Mouse (Mus musculus) midbrain, embryonic 14.5 days (tissue): ENCODE results near the gene 4930451I11Rik. TPM values are rescaled to one million over a fixed set of nuclear protein-coding genes. Genes with fewer than 3 reads are reported as not detected.

Experiments used
- ATAC-seq: fragments of 200-750 bp; cut with Nextera tagmentation; 2 replicates; pipeline ENCODE4 v1.8.0; 2017; ENCODE audit warnings: moderate number of reproducible peaks, moderate library complexity; ENCODE audit not compliant: low FRiP score, low TSS enrichment
- DNase-seq: peaks from one replicate; pipeline ENCODE4 v3.0.0-alpha.2; 2015
- H3K27ac ChIP-seq: fragments of 300-500 bp; sonication (generic); replicated peaks from 2 replicates; pipeline ENCODE4 v1.5.1; 2014; ENCODE audit warnings: mild to moderate bottlenecking, low read depth, low read length, moderate library complexity
- H3K27me3 ChIP-seq: fragments of 300-500 bp; sonication (generic); 2 replicates; pipeline ENCODE4 v1.6.1; 2014; ENCODE audit warnings: low read length, control low read depth, mixed read lengths; ENCODE audit not compliant: control insufficient read depth, insufficient read depth
- H3K36me3 ChIP-seq: fragments of 300-500 bp; sonication (generic); 2 replicates; pipeline ENCODE4 v1.6.1; 2014; ENCODE audit warnings: low read length, control low read depth; ENCODE audit not compliant: control insufficient read depth, insufficient read depth
- H3K4me1 ChIP-seq: fragments of 300-500 bp; sonication (generic); 2 replicates; pipeline ENCODE4 v1.6.1; 2014; ENCODE audit warnings: mild to moderate bottlenecking, antibody characterized with exemption, low read length, control low read depth; ENCODE audit not compliant: control insufficient read depth, insufficient read depth
- H3K4me2 ChIP-seq: fragments of 300-500 bp; sonication (generic); 2 replicates; pipeline ENCODE4 v1.6.1; 2014; ENCODE audit warnings: mild to moderate bottlenecking, low read length, moderate library complexity
- H3K4me3 ChIP-seq: fragments of 300-500 bp; sonication (generic); replicated peaks from 2 replicates; pipeline ENCODE4 v1.5.1; 2014; ENCODE audit warnings: low read depth, low read length
- H3K9ac ChIP-seq: fragments of 300-500 bp; sonication (generic); replicated peaks from 2 replicates; pipeline ENCODE4 v1.6.1; 2014; ENCODE audit warnings: mild to moderate bottlenecking, low read length, moderate library complexity
- H3K9me3 ChIP-seq: fragments of 300-500 bp; sonication (generic); 2 replicates; pipeline ENCODE4 v1.6.1; 2016; ENCODE audit warnings: low read length, control low read depth, mixed read lengths; ENCODE audit not compliant: control insufficient read depth
- WGBS: fragments of 180-500 bp; shearing (Covaris S2); extraction: QIAGEN DNeasy Blood & Tissue Kit; methylation state at CpG from one replicate; pipeline ENCODE4 v1.1.7; 2014; 5-methylcytosine and 5-hydroxymethylcytosine counted together
- polyA plus RNA-seq: library from polyadenylated mRNA; unstranded; fragments of >200 nt; fragmentation: Nextera tagmentation; extraction: Ambion mirVana; gene quantifications from 2 replicates; pipeline ENCODE4 v1.2.1, GENCODE M21; 2014

Gene 4930451I11Rik
- polyA plus RNA-seq, 1 experiment from 2014 or later, result not detected

DNA sequence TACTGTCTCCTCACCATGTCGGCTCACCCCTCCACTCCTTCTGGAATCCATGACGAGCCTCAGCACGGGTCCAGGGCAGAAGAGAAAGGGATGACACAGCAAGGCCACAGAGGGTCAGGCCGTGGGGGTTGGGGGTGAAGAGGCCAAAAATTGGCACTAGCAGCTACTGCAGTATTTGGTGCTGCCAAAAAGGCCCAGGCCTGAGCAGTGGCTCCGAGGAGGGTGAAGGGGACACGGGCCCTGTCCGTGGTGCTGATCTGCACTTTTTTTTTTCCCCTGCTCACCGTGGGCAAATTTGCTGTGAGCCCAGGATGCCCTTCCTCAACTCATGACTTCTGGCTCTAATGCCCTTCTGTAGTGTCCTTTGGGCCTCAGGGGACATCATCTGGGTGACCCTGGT, 6.0 kb downstream of the 4930451I11Rik start:
- WGBS, result 24% methylated on average over 8 of the region's 8 CpGs
- peak overlapping the region; percentile 67; the same call in 1 of the 2 replicates for H3K4me3 ChIP-seq
- no peaks in the 10 kb centered on the region for H3K9me3 ChIP-seq
- no peak for ATAC-seq
- H3K4me1 ChIP-seq, result peaks cover 27% of the 10 kb centered on the region
- no peak for DNase-seq
- no peaks in the 10 kb centered on the region for H3K27me3 ChIP-seq
- peak overlapping the region; percentile 14; the same call in 1 of the 2 replicates for H3K9ac ChIP-seq
- H3K36me3 ChIP-seq, result peaks cover 23% of the 10 kb centered on the region
- no peak overlapping the region for H3K27ac ChIP-seq
- H3K4me2 ChIP-seq, result peak overlapping the region; percentile 66

DNA sequence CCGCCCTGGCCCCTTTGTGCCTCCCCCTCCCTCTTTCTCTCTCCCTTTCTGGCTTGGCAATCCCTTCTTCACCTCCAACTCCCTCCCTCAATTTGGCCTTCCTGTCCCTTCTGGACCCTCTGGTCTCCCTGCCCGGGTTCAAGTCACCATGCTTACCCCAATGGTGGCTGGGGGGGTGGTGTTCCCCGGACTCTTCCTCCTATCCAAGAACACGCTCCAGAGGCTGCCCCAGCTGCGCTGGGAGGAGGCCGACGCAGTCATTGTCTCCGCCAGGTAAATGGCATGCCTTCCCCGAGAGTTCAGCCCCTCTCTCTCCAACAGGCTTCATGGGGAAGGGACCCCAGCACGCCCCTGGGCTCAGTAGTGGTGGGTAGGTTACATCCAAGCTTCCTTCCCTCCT, 7.5 kb downstream of the 4930451I11Rik start:
- H3K9ac ChIP-seq, result peak overlapping the region; percentile 73
- DNase-seq, result peak; percentile 46
- no peaks in the 10 kb centered on the region for H3K27me3 ChIP-seq
- H3K4me3 ChIP-seq, result peak overlapping the region; percentile 67
- peak overlapping the region; percentile 66 for H3K4me2 ChIP-seq
- H3K27ac ChIP-seq, result peak overlapping the region; percentile 91
- peaks cover 17% of the 10 kb centered on the region for H3K36me3 ChIP-seq
- 7% methylated on average over 10 of the region's 10 CpGs for WGBS
- ATAC-seq, result peak; percentile 16; the same call in 1 of the 2 replicates
- H3K9me3 ChIP-seq, result no peaks in the 10 kb centered on the region
- peaks cover 27% of the 10 kb centered on the region for H3K4me1 ChIP-seq

DNA sequence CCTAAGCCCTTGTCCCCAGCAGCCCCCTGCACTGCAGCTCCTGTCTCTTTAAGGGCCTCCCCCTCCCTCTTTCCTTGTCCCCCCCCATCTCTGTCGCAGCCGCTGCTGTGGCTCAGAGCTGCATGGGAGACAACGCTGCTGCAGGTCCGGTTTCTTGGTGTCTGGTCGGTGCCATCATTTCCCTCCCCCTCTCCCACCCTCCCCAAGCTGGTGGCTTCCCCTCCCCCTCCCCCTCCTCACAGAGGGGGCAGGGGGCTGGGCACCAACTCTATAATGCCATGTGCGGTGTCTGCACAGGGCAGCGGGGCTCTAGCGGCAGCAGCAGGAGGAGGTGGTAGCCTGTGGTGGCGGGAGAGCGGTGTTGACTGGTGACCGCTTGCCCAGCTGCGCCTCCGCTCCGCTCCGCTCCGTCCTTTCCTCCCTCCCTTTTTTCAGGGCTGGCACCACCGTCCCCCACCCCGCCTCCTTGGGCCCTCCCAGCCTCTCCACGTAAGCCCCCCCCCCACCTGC, 8.2 kb downstream of the 4930451I11Rik start:
- ATAC-seq (peak; percentile 81), DNase-seq (peak; percentile 82)
- Histone ChIP-seq H3K4me2 (peak overlapping the region; percentile 66), H3K4me1 (peaks cover 27% of the 10 kb centered on the region), H3K36me3 (peaks cover 11% of the 10 kb centered on the region; the same call in 1 of the 2 replicates), H3K27me3 (no peaks in the 10 kb centered on the region), H3K9ac (peak overlapping the region; percentile 73), H3K27ac (peak overlapping the region; percentile 91), H3K4me3 (peak overlapping the region; percentile 67), H3K9me3 (no peaks in the 10 kb centered on the region)
- under 1% methylated on average over 18 of the region's 19 CpGs for WGBS

DNA sequence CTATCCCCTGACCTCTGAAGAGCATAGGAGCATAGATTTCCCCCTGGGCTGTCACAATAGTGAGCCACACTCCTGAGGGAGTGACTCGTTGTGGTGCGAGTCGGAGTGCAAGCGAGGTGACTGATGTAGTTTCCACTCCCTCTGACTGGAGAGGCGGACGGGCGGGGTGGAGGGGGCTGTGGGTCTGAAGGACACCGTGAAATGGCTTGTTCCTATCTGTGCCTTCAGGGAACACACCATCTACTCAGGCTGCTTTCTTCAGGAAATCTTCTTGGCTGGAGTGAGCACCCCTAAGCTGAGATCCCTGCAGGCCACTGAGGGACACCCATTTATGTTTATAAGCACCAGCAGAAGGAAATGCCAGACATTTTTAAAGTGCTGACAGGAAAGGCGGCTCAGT, 8.7 kb downstream of the 4930451I11Rik start:
- WGBS, result 7% methylated on average over 9 of the region's 9 CpGs
- Histone ChIP-seq H3K4me2 (peak overlapping the region; percentile 66), H3K9me3 (no peaks in the 10 kb centered on the region), H3K4me1 (peaks cover 27% of the 10 kb centered on the region), H3K36me3 (peaks cover 11% of the 10 kb centered on the region; the same call in 1 of the 2 replicates), H3K9ac (peak overlapping the region; percentile 73), H3K27me3 (no peaks in the 10 kb centered on the region), H3K27ac (peak overlapping the region; percentile 91), H3K4me3 (peak overlapping the region; percentile 67)
- ATAC-seq (0 out of 2 replicates have a peak, but pooled peaks have one; percentile 16), DNase-seq (peak; percentile 47)

DNA sequence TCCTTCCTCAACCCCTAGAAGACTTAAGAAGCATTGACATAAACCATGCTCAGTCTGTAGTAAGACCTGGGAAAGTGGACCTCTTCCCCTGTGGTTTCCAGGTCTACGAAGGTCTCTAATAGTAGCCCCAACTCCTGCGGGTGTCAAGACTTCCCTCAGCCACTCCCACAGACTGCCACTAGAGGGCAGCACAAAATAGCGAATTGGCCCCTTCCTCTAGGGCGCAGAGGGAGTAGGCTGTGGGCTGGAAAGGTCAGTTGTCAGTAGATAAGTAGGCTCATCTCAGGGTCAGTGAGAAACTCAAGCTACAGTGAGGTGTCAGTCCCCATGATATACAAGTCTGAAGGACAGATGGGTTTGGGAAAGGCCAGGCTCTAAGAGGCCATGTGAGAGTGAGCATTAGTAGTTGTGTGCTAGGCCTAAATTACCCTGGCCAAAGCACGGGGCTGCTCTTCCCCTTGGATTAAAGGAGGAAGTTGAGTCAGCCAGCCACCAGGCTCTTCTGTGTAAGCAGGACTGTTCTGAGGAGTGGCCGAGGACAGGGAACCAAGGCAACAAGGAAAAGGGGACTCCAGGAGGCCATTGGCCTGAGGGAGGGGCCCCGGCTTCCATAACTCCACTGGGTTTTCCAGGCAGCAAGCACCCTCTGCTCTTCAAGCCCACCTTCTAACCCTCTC, 9.5 kb downstream of the 4930451I11Rik start:
- H3K27me3 ChIP-seq, result no peaks in the 10 kb centered on the region
- H3K4me1 ChIP-seq, result peaks cover 27% of the 10 kb centered on the region
- WGBS, result 24% methylated on average over 7 of the region's 7 CpGs
- DNase-seq, result peak; percentile 92
- H3K4me3 ChIP-seq, result peak overlapping the region; percentile 67; the same call in 1 of the 2 replicates
- H3K4me2 ChIP-seq, result peak overlapping the region; percentile 66
- H3K36me3 ChIP-seq, result 0 out of 2 replicates have a peak, but pooled peaks cover 6% of the 10 kb centered on the region
- H3K9me3 ChIP-seq, result no peaks in the 10 kb centered on the region
- ATAC-seq, result no peak
- peak overlapping the region; percentile 73 for H3K9ac ChIP-seq
- H3K27ac ChIP-seq, result peak overlapping the region; percentile 91

DNA sequence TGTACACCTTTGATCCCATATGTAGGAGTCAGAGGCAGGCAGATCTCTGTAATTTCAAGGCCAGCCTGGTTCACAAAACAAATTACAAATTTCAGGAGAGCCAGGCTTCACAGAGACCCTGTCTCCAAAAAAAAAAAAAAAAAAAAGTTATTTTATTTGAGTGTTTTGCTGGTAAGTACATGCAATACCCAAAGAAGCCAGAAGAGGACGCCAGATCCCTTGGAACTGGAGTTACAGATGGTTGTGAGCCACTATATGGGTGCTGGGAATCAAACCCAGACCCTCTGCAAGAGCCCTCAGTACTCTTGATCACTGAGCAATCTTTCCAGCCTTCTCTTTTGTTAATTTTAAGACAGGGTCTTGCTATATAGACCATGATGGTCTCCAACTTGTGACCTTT, 12.6 kb downstream of the 4930451I11Rik start:
- Histone ChIP-seq H3K9me3 (no peaks in the 10 kb centered on the region), H3K4me1 (peaks cover 8% of the 10 kb centered on the region; the same call in 1 of the 2 replicates), H3K9ac (no peak overlapping the region), H3K36me3 (no peaks in the 10 kb centered on the region), H3K4me3 (no peak overlapping the region), H3K27ac (no peak overlapping the region), H3K4me2 (no peak overlapping the region), H3K27me3 (no peaks in the 10 kb centered on the region)
- 33% methylated on average over 1 of the region's 1 CpGs for WGBS
- ATAC-seq, result no peak
- no peak for DNase-seq

DNA sequence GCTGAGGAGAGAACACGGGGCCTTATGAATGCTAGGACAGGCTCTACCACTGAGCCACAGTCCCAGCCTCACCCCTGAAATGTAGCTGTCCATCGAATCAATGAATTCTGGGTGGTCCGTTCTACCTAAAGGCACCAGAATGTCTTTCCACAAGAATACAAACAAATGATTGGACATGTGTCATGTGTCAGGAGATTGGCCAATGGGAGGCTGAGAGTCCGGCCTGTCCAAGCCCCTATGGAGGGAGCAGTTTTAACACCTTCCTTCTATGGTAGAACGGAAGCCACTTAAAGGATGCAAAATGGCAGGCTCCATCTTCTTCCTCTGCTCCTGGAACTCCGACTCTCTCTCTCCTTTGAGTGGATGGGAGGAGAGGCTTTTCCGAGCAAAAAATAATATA, 13.8 kb downstream of the 4930451I11Rik start:
- H3K9me3 ChIP-seq, result no peaks in the 10 kb centered on the region
- H3K36me3 ChIP-seq, result no peaks in the 10 kb centered on the region
- no peak overlapping the region for H3K27ac ChIP-seq
- H3K4me1 ChIP-seq, result peaks cover 7% of the 10 kb centered on the region; the same call in 1 of the 2 replicates
- DNase-seq (no peak), ATAC-seq (no peak)
- H3K27me3 ChIP-seq, result no peaks in the 10 kb centered on the region
- H3K4me3 ChIP-seq, result no peak overlapping the region
- WGBS, result 85% methylated on average over 7 of the region's 7 CpGs
- H3K4me2 ChIP-seq, result no peak overlapping the region
- H3K9ac ChIP-seq, result no peak overlapping the region

DNA sequence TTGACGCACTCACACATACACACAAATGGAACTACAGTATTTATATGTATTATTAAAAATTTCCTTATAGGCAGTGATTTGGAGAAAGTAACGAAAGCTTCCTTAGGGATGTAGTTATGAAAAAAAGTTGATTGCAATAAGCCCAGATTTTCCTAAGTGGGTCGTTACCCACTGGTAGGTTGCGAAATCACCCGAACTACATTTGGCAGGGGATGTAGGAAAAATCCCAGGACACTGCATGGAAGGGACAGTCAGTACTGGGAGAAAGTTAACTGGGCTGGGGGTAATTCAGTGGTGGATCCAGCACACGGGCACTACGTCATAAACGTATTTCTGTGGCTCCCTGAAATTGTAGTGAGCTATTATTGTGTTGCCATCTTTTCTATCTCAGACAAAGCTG, 14.9 kb downstream of the 4930451I11Rik start:
- Histone ChIP-seq H3K4me1 (no peaks in the 10 kb centered on the region), H3K9ac (no peak overlapping the region), H3K27ac (no peak overlapping the region), H3K27me3 (no peaks in the 10 kb centered on the region), H3K9me3 (no peaks in the 10 kb centered on the region), H3K36me3 (no peaks in the 10 kb centered on the region), H3K4me2 (no peak overlapping the region), H3K4me3 (no peak overlapping the region)
- WGBS, result 91% methylated on average over 8 of the region's 8 CpGs
- ATAC-seq (no peak), DNase-seq (no peak)
